Mouse (Mus musculus) ovary, postnatal 10 days (tissue): ENCODE measurements around the gene Pear1.
"Not testable (repeated sequence)": the region's sequence is repeated elsewhere in the genome, so short reads cannot be mapped to it uniquely, and the experiment has no call there.

Experiments used
- DNase-seq: peaks from one replicate; pipeline ENCODE4 v3.0.0; 2022; ENCODE audit warnings: low spot score

Pear1 gene

GRCm38 (mm10) chr3:87824206-87824605 is at the start of gene Pear1:
Gene Pear1, minus strand, starts transcription at chr3:87824306.
- not testable (repeated sequence) for DNase-seq

GRCm38 (mm10) chr3:87864111-87864510 is 40.0 kb upstream of the Pear1 start:
- DNase-seq: not testable (repeated sequence)

DNA sequence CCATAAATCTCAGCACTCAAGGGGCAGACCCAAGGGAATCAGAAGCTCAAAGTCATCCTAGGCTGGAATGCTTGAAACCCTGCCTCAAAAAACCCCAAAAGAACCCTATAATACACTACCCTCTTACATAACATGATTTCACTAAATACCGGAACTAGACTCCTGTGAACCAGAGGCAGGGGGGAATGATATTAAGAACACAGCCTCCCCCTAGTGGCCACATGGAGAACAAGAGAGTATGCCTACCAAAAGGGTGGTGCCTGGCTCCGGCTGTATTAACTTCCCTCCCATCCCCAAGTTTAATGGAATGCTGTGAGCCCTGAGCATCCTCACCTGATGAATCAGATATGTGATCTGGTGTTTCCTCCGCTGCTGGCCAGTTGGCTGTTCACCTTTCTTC is 35.7 kb upstream of the Pear1 start:
- peak; percentile 25 for DNase-seq

GRCm38 (mm10) chr3:87857666-87858065 is 33.6 kb upstream of the Pear1 start:
- no peak for DNase-seq

GRCm38 (mm10) chr3:87855936-87856335 is 31.8 kb upstream of the Pear1 start:
- no peak for DNase-seq

DNA sequence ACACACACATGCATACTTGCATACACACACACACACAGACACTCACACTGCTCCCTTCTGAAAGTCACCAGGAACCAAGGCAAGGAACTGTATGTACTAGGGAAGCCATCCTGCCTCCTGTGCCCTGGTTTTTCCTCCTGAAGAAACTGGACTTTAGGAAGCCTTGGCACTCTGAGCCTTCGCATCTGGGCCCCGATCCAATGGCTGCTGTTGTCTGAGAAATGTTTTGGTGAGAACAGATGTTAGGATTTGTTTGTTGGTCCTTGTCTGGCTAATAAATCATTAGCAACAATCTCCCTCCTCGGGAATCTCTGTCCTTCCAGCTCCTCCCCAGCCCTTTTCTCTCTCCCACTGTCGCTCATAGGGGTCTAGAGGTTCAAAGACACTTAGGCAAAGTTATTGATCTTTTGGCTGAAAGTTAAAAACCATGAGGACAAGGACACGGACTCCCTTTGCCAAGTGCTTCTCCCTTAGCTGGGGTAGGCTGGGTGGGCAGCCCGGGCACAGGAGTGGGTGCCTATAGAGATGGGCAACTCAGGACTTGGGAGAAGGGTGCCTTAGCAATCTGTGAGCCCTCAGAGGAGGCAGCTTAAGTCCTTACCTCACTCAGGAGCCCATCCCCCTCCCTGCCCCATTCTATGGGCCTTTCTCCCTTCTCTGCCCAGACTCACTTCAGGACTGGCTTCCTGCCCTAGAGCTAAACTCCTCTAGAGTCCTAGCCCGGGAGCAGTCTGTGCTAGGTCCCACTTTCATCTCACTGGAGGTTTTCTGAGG is 30.9 kb upstream of the Pear1 start:
- DNase-seq: no peak

- no peak for DNase-seq
Measured at GRCm38 (mm10) chr3:87849117-87849516, 25.0 kb upstream of the Pear1 start.

GRCm38 (mm10) chr3:87847680-87848079 is 23.6 kb upstream of the Pear1 start:
- no peak for DNase-seq

DNA sequence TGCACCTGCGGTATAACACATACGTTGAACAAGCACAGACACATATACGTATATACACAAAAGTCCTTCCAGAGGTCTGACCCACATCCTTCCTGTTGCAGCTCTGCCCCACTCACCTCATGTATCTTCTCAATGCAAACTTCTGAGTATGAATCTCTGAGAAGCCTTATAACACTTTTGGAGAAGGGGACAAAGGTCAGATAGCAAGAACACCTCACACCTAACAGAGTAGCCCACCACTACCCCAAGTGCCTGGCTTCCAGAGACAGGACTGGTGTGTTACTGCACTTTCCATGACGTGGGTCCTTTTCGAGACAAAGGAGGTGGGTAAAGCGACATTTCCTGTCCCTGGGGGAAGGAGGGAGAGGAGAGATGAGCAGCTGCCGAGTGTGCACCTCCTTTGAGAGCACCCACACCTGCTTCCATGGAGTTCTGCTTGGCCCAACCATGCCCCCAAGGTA is 22.6 kb upstream of the Pear1 start, which contains the start of gene Sh2d2a:
Gene Sh2d2a (plus strand): TSS at position 106 of the 461 bp plus-strand sequence.
- no peak for DNase-seq

GRCm38 (mm10) chr3:87846186-87846585 is 22.1 kb upstream of the Pear1 start:
- DNase-seq: no peak

GRCm38 (mm10) chr3:87844981-87845380 is 20.9 kb upstream of the Pear1 start:
- DNase-seq: no peak

GRCm38 (mm10) chr3:87840858-87841257 is 16.8 kb upstream of the Pear1 start:
- DNase-seq: no peak

DNA sequence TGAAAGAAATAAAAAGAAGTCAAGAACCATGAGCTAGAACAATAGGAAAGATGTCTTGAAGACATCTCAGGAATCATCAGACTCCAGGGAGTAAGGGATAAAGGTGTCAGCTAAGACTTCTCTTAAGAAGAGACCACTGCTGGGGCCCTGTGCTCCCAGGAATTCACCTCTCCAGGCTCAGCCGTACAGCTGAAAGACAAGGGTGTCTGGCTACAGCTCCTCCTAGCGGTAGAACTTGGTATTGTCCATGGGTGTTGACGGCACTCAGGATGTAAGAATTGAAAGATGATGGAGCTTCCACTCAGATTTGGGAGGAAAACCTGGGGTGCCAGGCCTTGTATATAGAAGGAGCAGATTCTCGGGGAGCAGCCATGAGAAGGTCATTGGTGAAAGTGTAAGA is 14.5 kb upstream of the Pear1 start:
- DNase-seq: peak; percentile 56

GRCm38 (mm10) chr3:87833482-87833881 is 9.4 kb upstream of the Pear1 start:
- no peak for DNase-seq

GRCm38 (mm10) chr3:87832109-87832859 is 8.2 kb upstream of the Pear1 start:
- DNase-seq: no peak

DNA sequence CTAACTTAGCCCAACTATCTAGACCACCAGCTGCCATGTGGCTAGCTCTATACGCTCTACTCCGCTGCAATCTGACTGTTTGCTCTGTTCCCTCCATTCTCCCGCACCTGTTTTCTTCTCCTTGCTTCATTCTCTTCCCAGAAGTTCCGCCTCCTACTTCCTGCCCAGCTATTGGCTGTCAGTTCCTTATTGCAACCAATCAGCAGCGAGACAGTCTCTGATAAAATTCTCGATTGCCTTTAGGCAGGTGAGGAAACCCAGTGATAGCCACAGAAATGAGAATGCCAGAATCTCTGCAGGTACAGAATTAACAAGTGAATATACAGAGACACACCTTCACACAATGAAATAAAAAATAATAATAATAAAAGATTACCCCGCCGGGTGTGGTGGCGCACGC is 4.9 kb upstream of the Pear1 start:
- no peak for DNase-seq

DNA sequence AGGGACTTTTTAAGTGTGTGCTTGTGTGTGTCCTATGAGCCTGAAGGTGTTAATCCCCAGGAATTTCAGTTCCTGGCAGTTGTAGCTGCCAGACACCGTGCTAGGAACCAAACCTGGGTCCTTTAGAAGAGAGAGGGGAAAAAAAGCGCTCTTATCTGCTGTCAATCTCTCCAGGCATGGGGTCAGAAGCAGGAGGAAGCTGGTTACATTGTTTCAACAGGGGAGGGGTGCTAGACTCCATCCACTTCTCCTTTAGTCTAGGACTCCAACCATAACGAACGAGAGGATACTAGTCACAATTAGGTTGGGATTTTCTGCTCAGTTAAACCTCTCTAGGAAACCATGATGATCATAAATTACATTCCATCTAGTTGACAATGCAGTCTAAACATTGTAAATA is 4.3 kb upstream of the Pear1 start:
- DNase-seq: no peak

DNA sequence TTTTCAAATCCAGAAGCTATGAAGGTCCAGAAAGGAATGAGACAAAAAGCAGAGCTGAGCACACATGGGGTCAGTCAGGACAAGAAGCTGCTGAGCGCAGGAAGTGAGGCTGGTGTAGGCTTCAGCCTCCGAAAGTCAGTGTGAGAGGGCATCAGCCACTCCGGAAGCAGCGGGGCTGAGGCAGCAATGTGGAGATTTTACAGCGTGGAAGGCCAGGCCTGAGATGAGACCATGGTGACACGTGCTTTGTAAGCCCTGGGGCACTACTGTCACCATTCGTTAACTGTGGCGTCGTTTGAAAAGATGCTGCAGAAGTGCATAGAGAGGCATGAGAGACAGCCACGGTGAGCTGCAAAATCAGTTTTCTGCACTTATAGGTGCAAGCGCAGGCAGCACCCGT is 5.9 kb downstream of the Pear1 start:
- DNase-seq: no peak

DNA sequence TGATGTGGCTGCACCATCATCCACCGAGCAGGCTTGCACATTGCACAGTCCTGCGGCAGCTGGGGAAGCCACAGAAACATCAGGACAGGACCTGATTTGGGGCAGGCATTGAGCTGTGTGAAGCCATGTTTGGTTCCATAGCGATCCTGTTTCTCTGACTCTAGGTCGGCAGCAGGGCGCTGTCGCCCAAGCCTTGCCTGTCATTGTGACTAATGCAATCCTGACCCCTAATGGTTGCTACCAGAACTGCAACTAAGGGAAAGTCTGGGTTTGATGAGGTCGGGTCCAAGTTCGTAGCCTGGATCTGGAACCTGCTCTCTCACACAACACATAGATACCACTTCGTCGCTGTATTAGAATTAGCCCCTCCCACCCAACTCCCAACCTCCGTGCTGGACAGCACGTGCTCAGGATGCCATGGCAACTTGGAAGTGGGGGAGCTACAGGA is 7.4 kb downstream of the Pear1 start:
- DNase-seq: peak; percentile 46

- DNase-seq: no peak
Measured at GRCm38 (mm10) chr3:87816166-87816565, 7.9 kb downstream of the Pear1 start.

GRCm38 (mm10) chr3:87812873-87813272 is 11.2 kb downstream of the Pear1 start:
- DNase-seq: no peak

DNA sequence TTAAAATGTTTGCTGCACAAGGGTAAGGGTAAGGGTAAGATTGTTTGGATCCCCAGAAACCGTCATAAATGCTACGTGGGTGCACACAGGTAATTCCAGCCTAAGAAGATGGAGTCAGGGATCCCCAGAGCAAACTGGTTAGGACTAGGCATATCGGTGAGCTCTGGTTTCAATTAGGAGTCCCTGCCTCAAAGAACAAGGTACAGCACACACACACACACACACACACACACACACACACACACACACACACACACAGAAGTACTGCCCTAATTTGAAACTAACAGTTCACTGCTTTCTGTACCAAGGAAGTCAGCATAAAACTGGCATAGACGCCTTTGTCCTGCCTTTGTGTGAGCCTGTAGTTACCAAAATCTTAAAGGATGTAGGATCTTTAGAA is 11.7 kb downstream of the Pear1 start:
- no peak for DNase-seq

GRCm38 (mm10) chr3:87811297-87811696 is 12.8 kb downstream of the Pear1 start:
- DNase-seq: no peak
